Mouse (Mus musculus): ENCODE measurements around the gene Gnat2.

GRCm38 (mm10) chr3:108132484-108132883 lies 39.9 kb downstream of the Gnat2 start:
- TF ChIP-seq POLR2A (IDR thresholded peaks at IDR 0.05; ENCODE audit: insufficient read length, low read depth) (no peak), USF1 (IDR thresholded peaks at IDR 0.05; ENCODE audit: low read depth) (no peak), E2F4 (IDR thresholded peaks at IDR 0.05; ENCODE audit: insufficient read depth) (no peak), MAX (IDR thresholded peaks at IDR 0.05; ENCODE audit: low read depth) (no peak), SRF (IDR thresholded peaks at IDR 0.05; ENCODE audit: control insufficient read depth, insufficient read length, low read depth) (no peak), CEBPB (IDR thresholded peaks at IDR 0.05; ENCODE audit: insufficient read depth, poor library complexity, severe bottlenecking) (no peak), POLR2AphosphoS2 (IDR thresholded peaks at IDR 0.05; ENCODE audit: insufficient read length, low read depth) (no peak), TCF12 (IDR thresholded peaks at IDR 0.05; ENCODE audit: insufficient read depth, poor library complexity, severe bottlenecking) (no peak), REST (IDR thresholded peaks at IDR 0.05; ENCODE audit: insufficient read depth, insufficient read length) (no peak), MYOG (IDR thresholded peaks at IDR 0.05; ENCODE audit: control insufficient read depth in 1 of 3, insufficient read depth in 1 of 3, insufficient read length in 2 of 3, low read depth in 2 of 3) (no peak), MYOD1 (IDR thresholded peaks at IDR 0.05; ENCODE audit: control insufficient read depth in 1 of 3, insufficient read length in 2 of 3, low read depth in 2 of 3) (no peak), TCF3 (IDR thresholded peaks at IDR 0.05; ENCODE audit: insufficient read length, low read depth) (no peak)

All from myocyte (in vitro differentiated cells).